Mouse (Mus musculus): ENCODE results near the gene Glis3.

DNA sequence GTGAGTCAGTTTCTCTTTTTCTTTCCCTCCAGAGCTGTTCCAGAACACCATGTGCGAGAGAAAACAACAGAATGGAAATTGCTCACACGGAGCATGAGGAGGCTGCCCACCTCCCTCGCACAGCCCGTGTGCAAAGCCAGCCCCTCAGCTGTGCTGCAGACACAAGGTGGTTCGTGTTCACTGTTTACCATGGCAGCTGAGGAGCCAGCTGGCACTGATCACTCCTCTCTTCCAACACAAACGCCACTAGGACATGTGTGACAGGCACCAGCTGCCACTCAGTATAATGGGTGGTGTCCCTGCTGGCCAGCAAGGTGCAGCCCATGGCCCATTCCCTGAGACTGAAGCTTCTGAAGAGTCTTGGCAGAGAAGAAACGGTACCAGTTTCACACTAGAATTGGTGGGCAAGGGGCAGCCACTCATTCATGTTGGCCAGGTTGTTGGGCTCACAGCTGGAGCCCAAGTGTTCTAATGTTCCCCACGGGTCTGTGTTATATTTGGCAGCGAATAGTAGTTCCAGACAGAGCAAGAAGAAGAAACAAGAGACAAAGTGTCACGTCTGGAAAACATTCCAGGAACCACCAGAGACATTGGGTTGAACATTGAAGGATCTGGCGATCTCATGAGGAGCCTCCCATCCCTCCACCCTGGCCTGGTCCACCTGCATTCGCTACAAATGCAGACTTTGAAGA lies 243.3 kb downstream of the Glis3 start:
- TF ChIP-seq CTCF (IDR thresholded peaks at IDR 0.05; ENCODE audit: insufficient read depth, low read length) (no peak), POLR2A (IDR thresholded peaks at IDR 0.05; ENCODE audit: borderline replicate concordance, extremely low read depth, low read depth, low read length) (no peak)

All from lung, adult 2 months (tissue).